Mouse (Mus musculus) kidney, embryonic 14.5 days (tissue): ENCODE measurements around the gene Elob. TPM values are rescaled to one million over a fixed set of nuclear protein-coding genes. Genes with fewer than 3 reads are reported as not detected.

Experiments
- ATAC-seq: fragments of 200-750 bp; cut with Nextera tagmentation; 2 replicates; pipeline ENCODE4 v1.8.0; 2017; ENCODE audit warnings: moderate number of reproducible peaks, mild to moderate bottlenecking, moderate TSS enrichment, moderate library complexity; ENCODE audit not compliant: low FRiP score, low TSS enrichment
- H3K27ac ChIP-seq: fragments of 300-500 bp; sonication (generic); 2 replicates; pipeline ENCODE4 v1.5.1; 2014; ENCODE audit warnings: low read depth, mild to moderate bottlenecking, low read length, moderate library complexity, mixed read lengths
- H3K27me3 ChIP-seq: fragments of 300-500 bp; sonication (generic); 2 replicates; pipeline ENCODE4 v1.6.1; 2014; ENCODE audit warnings: mild to moderate bottlenecking, low read length; ENCODE audit not compliant: control insufficient read depth, insufficient read depth
- H3K36me3 ChIP-seq: fragments of 300-500 bp; sonication (generic); 2 replicates; pipeline ENCODE4 v1.6.1; 2014; ENCODE audit warnings: low read length, mixed read lengths; ENCODE audit not compliant: control insufficient read depth, insufficient read depth
- H3K4me1 ChIP-seq: fragments of 300-500 bp; sonication (generic); 2 replicates; pipeline ENCODE4 v1.6.1; 2014; ENCODE audit warnings: low read length, mixed read lengths; ENCODE audit not compliant: control insufficient read depth, insufficient read depth
- H3K4me2 ChIP-seq: fragments of 300-500 bp; sonication (generic); replicated peaks from 2 replicates; pipeline ENCODE4 v1.6.1; 2014; ENCODE audit warnings: low read depth, mild to moderate bottlenecking, low read length
- H3K4me3 ChIP-seq: fragments of 300-500 bp; sonication (generic); 2 replicates; pipeline ENCODE4 v1.5.1; 2014; ENCODE audit warnings: mild to moderate bottlenecking, low read length
- H3K9ac ChIP-seq: fragments of 300-500 bp; sonication (generic); 2 replicates; pipeline ENCODE4 v1.6.1; 2014; ENCODE audit warnings: low read depth, mild to moderate bottlenecking, low read length, moderate library complexity
- H3K9me3 ChIP-seq: fragments of 300-500 bp; sonication (generic); 2 replicates; pipeline ENCODE4 v1.6.1; 2016; ENCODE audit warnings: low read length; ENCODE audit not compliant: control insufficient read depth
- WGBS: fragments of 180-500 bp; shearing (Covaris S2); extraction: QIAGEN DNeasy Blood & Tissue Kit; methylation state at CpG from one replicate; pipeline ENCODE4 v1.1.7; 2014; 5-methylcytosine and 5-hydroxymethylcytosine counted together
- microRNA-seq: library from miRNA; unstranded; fragments of <30 nt; microRNA quantifications from one replicate; pipeline ENCODE4, GENCODE M21; 2016
- polyA plus RNA-seq: library from polyadenylated mRNA; unstranded; fragments of >200 nt; fragmentation: Nextera tagmentation; extraction: Ambion mirVana; gene quantifications from 2 replicates; pipeline ENCODE4 v1.2.1, GENCODE M21; 2014

The Elob gene
- polyA plus RNA-seq, 1 experiment from 2014 or later: 982 TPM

- ATAC-seq: no peak
- no peaks in the 10 kb centered on the region for H3K9me3 ChIP-seq
- no peaks in the 10 kb centered on the region for H3K27me3 ChIP-seq
- H3K4me1 ChIP-seq: no peaks in the 10 kb centered on the region
- H3K27ac ChIP-seq: no peak overlapping the region
- no peak overlapping the region for H3K9ac ChIP-seq
- no peak overlapping the region for H3K4me2 ChIP-seq
- no peaks in the 10 kb centered on the region for H3K36me3 ChIP-seq
- 76% methylated on average over 2 of the region's 2 CpGs for WGBS
- H3K4me3 ChIP-seq: no peak overlapping the region
These were observed 51.8 kb downstream of the Elob start for GRCm38 (mm10) chr17:23777141-23777540.

GRCm38 (mm10) chr17:23776216-23776615 lies 52.7 kb downstream of the Elob start:
- Histone ChIP-seq H3K27ac (no peak overlapping the region), H3K27me3 (no peaks in the 10 kb centered on the region), H3K9me3 (no peaks in the 10 kb centered on the region), H3K4me3 (no peak overlapping the region), H3K4me2 (no peak overlapping the region), H3K36me3 (no peaks in the 10 kb centered on the region), H3K9ac (no peak overlapping the region), H3K4me1 (no peaks in the 10 kb centered on the region)
- WGBS: 72% methylated on average over 10 of the region's 10 CpGs
- no peak for ATAC-seq

Small RNAs within 50 kb of the gene (microRNA-seq; reads per million reads assigned to microRNA genes)
- gene Mir5125: 0.84 reads per million

Other genes starting within 250 kb of the Elob start
- 15.3 and 19.1 TPM in 2 replicates for gene Zfp13, start 229.6 kb downstream of the Elob start, polyA plus RNA-seq
- gene Zscan10, start 228.3 kb downstream of the Elob start, polyA plus RNA-seq: 0.29 and 0.45 TPM in 2 replicates
- 0.46 and 1.3 TPM in 2 replicates for gene Mmp25, start 183.9 kb downstream of the Elob start, polyA plus RNA-seq
- 0.76 and 1.2 TPM in 2 replicates for gene Bicdl2, start 168.6 kb downstream of the Elob start, polyA plus RNA-seq
- gene Hcfc1r1, start 155.5 kb downstream of the Elob start, polyA plus RNA-seq: 61.9 and 83.8 TPM in 2 replicates
- 53.0 and 62.9 TPM in 2 replicates for gene Thoc6, start 155.3 kb downstream of the Elob start, polyA plus RNA-seq
- gene Tnfrsf12a, start 151.7 kb downstream of the Elob start, polyA plus RNA-seq: 14.5 and 16.4 TPM in 2 replicates
- 153 and 181 TPM in 2 replicates for gene Cldn6, start 149.9 kb downstream of the Elob start, polyA plus RNA-seq
- gene Cldn9, start 145.1 kb downstream of the Elob start, polyA plus RNA-seq: 63.7 and 65.5 TPM in 2 replicates
- 0.15 and 0.16 TPM in 2 replicates for gene 1520401A03Rik, start 106.4 kb downstream of the Elob start, polyA plus RNA-seq
- gene Pkmyt1, start 102.8 kb downstream of the Elob start, polyA plus RNA-seq: 41.6 and 56.4 TPM in 2 replicates
- 14.7 and 17.6 TPM in 2 replicates for gene Paqr4, start 88.3 kb downstream of the Elob start, polyA plus RNA-seq
- 2.1 and 2.9 TPM in 2 replicates for gene Kremen2, start 83.3 kb downstream of the Elob start, polyA plus RNA-seq
- gene Flywch1, start 57.5 kb downstream of the Elob start, polyA plus RNA-seq: 73.0 and 91.7 TPM in 2 replicates
- gene Flywch2, start 43.1 kb downstream of the Elob start, polyA plus RNA-seq: 40.7 and 43.7 TPM in 2 replicates
- gene Srrm2, start 38.6 kb downstream of the Elob start, polyA plus RNA-seq: 560 and 567 TPM in 2 replicates
- gene Prss33, start 6.9 kb upstream of the Elob start, polyA plus RNA-seq: 0.26 and 0.41 TPM in 2 replicates
- 0.14 TPM in 1 of 2 replicates, not detected in the other for gene Prss32, start 14.7 kb upstream of the Elob start, polyA plus RNA-seq
- gene Prss41, start 15.0 kb upstream of the Elob start, polyA plus RNA-seq: 3.1 and 3.9 TPM in 2 replicates
- not detected in 2 replicates for gene Prss21, start 38.9 kb upstream of the Elob start, polyA plus RNA-seq
- not detected in 2 replicates for gene Dcpp1, start 51.7 kb upstream of the Elob start, polyA plus RNA-seq
- gene Dcpp2, start 51.7 kb upstream of the Elob start, polyA plus RNA-seq: not detected in 2 replicates
- not detected in 2 replicates for gene Dcpp3, start 88.3 kb upstream of the Elob start, polyA plus RNA-seq
- not detected in 2 replicates for gene Sbp, start 112.5 kb upstream of the Elob start, polyA plus RNA-seq
- gene Sbpl, start 126.1 kb upstream of the Elob start, polyA plus RNA-seq: not detected in 2 replicates
- 0.26 and 0.30 TPM in 2 replicates for gene Prss30, start 151.4 kb upstream of the Elob start, polyA plus RNA-seq
- 0.59 and 0.91 TPM in 2 replicates for gene Prss22, start 169.0 kb upstream of the Elob start, polyA plus RNA-seq
- not detected in 2 replicates for gene Prss27, start 209.0 kb upstream of the Elob start, polyA plus RNA-seq
- gene Kctd5, start 244.3 kb upstream of the Elob start, polyA plus RNA-seq: 46.2 and 65.1 TPM in 2 replicates